Mouse (Mus musculus): ENCODE results near the gene Mthfsd. TPM values are rescaled to one million over a fixed set of nuclear protein-coding genes. Genes with fewer than 3 reads are reported as not detected.

Mthfsd gene
- total and polyA plus RNA-seq, 3 experiments = 46.1 to 62.6 TPM; not detected in 1

DNA sequence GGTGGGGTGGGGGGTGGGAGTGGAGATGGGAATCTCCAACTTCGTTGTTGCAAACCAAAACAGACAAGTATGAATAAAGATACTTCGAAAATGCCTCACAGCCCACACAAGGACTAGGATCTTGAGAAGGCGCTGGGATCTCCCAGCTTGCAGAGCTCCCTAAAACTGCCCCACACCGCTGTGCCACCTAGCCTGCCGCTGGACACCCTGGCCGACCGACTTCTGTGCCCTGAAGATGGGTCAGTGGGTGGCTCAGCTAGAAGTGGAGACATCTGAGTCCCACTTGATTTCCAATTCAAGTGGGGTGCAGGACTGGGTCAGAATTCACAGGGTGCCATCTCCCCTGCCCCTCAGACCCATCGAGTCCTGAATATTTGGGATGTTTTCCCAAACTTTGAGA lies 13.5 kb upstream of the Mthfsd start:
- peaks cover 58% of the 10 kb centered on the region for H3K79me2 ChIP-seq (ENCODE audit: control insufficient read depth, insufficient read depth, low read length, poor library complexity)
- DNase-seq (ENCODE audit: low read depth, low spot score) = no peak
- peaks cover 0 to 7% of the 10 kb centered on the region in 2 experiments; a peak in 3 of 4 replicates for H3K4me1 ChIP-seq (ENCODE audit: control insufficient read depth in 1 of 2, insufficient read depth in 2 of 2, low read length in 2 of 2)
- peaks cover 0 to 6% of the 10 kb centered on the region in 2 experiments; a peak in 3 of 4 replicates for H3K36me3 ChIP-seq (ENCODE audit: control insufficient read depth in 1 of 2, insufficient read depth in 2 of 2, low read length in 2 of 2)
- no peak overlapping the region for H3K4me3 ChIP-seq (ENCODE audit: control insufficient read depth in 1 of 2, insufficient read depth in 1 of 2, low read depth in 2 of 2, low read length in 2 of 2)
- no peaks in the 10 kb centered on the region for H3K9me3 ChIP-seq (replicated peaks; ENCODE audit: insufficient read depth, low read length)
- no peak overlapping the region; the same call in 1 of the 2 replicates for H3K27ac ChIP-seq (ENCODE audit: control insufficient read depth, low read depth, low read length)
- H3K27me3 ChIP-seq (ENCODE audit: control insufficient read depth in 1 of 2, insufficient read depth in 2 of 2, low read length in 2 of 2) = no peaks in the 10 kb centered on the region
- no peak for TF ChIP-seq NRF1 (IDR thresholded peaks at IDR 0.05; ENCODE audit: insufficient read depth, low read depth, low read length, poor library complexity, severe bottlenecking)
- no peak for TF ChIP-seq GABPA (IDR thresholded peaks at IDR 0.05; ENCODE audit: low read depth, low read length)
- TF ChIP-seq SMC3 (IDR thresholded peaks at IDR 0.05; ENCODE audit: low read depth, low read length) = no peak
- no peak for TF ChIP-seq MXI1 (IDR thresholded peaks at IDR 0.05; ENCODE audit: low read depth, low read length)
- TF ChIP-seq EP300 (IDR thresholded peaks at IDR 0.05; ENCODE audit: low read depth in 1 of 2, low read length in 2 of 2) = no peak
- no peak for TF ChIP-seq TAL1 (IDR thresholded peaks at IDR 0.05; ENCODE audit: low read length)
- no peak for TF ChIP-seq BHLHE40 (IDR thresholded peaks at IDR 0.05; ENCODE audit: borderline replicate concordance, low read depth, low read length)
- no peak for TF ChIP-seq POLR2AphosphoS2 (IDR thresholded peaks at IDR 0.05; ENCODE audit: low read length)
- TF ChIP-seq ZNF384 (IDR thresholded peaks at IDR 0.05; ENCODE audit: low read depth, low read length) = no peak
- no peak for TF ChIP-seq ETS1 (IDR thresholded peaks at IDR 0.05; ENCODE audit: low read depth, low read length)
- no peak for TF ChIP-seq MAX (IDR thresholded peaks at IDR 0.05; ENCODE audit: low read length)
- no peak for TF ChIP-seq ELF1 (IDR thresholded peaks at IDR 0.05; ENCODE audit: low read depth, low read length)
- TF ChIP-seq KAT2A (conservative IDR thresholded peaks at IDR 0.05; ENCODE audit: low read depth, low read length) = no peak
- 0 out of 2 replicates have a peak overlapping the region, but pooled peaks have one; percentile 2 for H3K9ac ChIP-seq (ENCODE audit: control insufficient read depth, low read depth, low read length, poor library complexity, severe bottlenecking)

DNA sequence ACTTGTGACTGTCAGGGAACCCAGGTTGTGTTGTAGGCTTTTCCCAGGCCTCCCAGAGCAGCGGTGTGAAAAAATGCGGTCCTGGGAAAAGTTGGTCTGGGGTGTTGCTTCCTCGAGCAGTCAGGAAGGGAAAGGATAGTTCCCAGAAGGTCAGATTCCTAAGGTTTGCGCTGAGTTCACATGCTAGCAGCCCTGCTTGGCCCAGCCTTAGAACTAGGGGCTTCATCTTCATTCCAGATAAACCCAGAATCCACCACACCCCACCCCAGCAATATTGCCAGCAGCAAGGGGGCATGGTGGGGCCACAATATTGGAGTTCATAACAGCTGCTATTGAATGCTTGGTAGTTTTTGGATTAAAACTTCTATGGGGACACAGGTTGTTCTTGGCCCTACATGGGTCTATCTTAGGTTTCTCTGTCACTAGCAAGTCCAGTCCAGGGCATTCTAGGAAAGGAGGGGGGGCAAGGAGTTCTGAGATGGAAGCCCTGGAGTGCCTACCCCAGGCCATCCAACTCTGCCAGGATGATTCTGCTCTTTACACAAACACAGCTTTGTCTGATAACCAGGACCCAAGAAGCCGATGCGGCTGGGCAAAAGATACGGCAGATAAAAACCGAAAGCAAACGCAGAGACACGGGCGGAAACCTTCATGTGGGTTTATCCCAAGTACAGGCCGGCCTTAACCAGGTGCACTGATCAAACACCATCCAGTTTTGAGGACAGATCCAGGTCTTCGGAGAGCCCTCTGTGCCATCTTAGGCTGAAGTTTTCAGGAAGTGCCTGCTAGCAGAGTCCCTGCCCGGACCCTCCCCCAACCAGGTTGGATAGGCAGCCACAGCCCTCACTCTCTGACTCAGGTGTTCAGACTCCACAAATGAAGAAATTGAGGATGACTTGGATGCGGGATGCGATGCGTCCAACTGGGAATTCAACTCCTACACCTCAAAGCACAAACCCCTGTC lies 12.5 kb upstream of the Mthfsd start:
- Histone ChIP-seq H3K9me3 (replicated peaks; ENCODE audit: insufficient read depth, low read length) (no peaks in the 10 kb centered on the region), H3K36me3 (ENCODE audit: control insufficient read depth in 1 of 2, insufficient read depth in 2 of 2, low read length in 2 of 2) (peaks cover 0 to 6% of the 10 kb centered on the region in 2 experiments; a peak in 3 of 4 replicates)

More for the DNA sequence above, 12.5 kb upstream of the Mthfsd start:
- Histone ChIP-seq H3K27ac (ENCODE audit: control insufficient read depth, low read depth, low read length) (peak overlapping the region; percentile 56), H3K79me2 (ENCODE audit: control insufficient read depth, insufficient read depth, low read length, poor library complexity) (peaks cover 62% of the 10 kb centered on the region), H3K9ac (ENCODE audit: control insufficient read depth, low read depth, low read length, poor library complexity, severe bottlenecking) (peak overlapping the region; percentile 64), H3K4me3 (ENCODE audit: control insufficient read depth in 1 of 2, insufficient read depth in 1 of 2, low read depth in 2 of 2, low read length in 2 of 2) (peak overlapping the region; percentile 61 to 63), H3K4me1 (ENCODE audit: control insufficient read depth in 1 of 2, insufficient read depth in 2 of 2, low read length in 2 of 2) (peaks cover 0 to 7% of the 10 kb centered on the region in 2 experiments; a peak in 3 of 4 replicates), H3K27me3 (ENCODE audit: control insufficient read depth in 1 of 2, insufficient read depth in 2 of 2, low read length in 2 of 2) (no peaks in the 10 kb centered on the region)
- peak; percentile 65 for DNase-seq (ENCODE audit: low read depth, low spot score)
- TF ChIP-seq USF1 (IDR thresholded peaks at IDR 0.05; ENCODE audit: low read depth, low read length) (no peak), MXI1 (IDR thresholded peaks at IDR 0.05; ENCODE audit: low read depth, low read length) (peak; percentile 45), MAX (IDR thresholded peaks at IDR 0.05; ENCODE audit: low read length) (0 out of 2 replicates have a peak, but pooled peaks have one; percentile 11), ETS1 (IDR thresholded peaks at IDR 0.05; ENCODE audit: low read depth, low read length) (peak; percentile 41; the same call in 1 of the 2 replicates), CTCF (IDR thresholded peaks at IDR 0.05 in 2 of 3, conservative IDR thresholded peaks at IDR 0.05 in 1 of 3; ENCODE audit: control insufficient read depth in 1 of 3, insufficient read depth in 1 of 3, low read depth in 2 of 3, low read length in 3 of 3, poor library complexity in 1 of 3, severe bottlenecking in 1 of 3) (no peak), ELF1 (IDR thresholded peaks at IDR 0.05; ENCODE audit: low read depth, low read length) (0 out of 2 replicates have a peak, but pooled peaks have one; percentile 52), RCOR1 (IDR thresholded peaks at IDR 0.05; ENCODE audit: low read depth, low read length) (peak; percentile 61), SIN3A (IDR thresholded peaks at IDR 0.05; ENCODE audit: low read length) (peak; percentile 49), JUND (IDR thresholded peaks at IDR 0.05; ENCODE audit: low read depth, low read length) (no peak), NRF1 (IDR thresholded peaks at IDR 0.05; ENCODE audit: insufficient read depth, low read depth, low read length, poor library complexity, severe bottlenecking) (no peak), MAFK (IDR thresholded peaks at IDR 0.05; ENCODE audit: borderline replicate concordance, low read depth, low read length) (no peak), HCFC1 (IDR thresholded peaks at IDR 0.05; ENCODE audit: low read depth, low read length) (0 out of 2 replicates have a peak, but pooled peaks have one; percentile 27), BHLHE40 (IDR thresholded peaks at IDR 0.05; ENCODE audit: borderline replicate concordance, low read depth, low read length) (no peak), GATA1 (IDR thresholded peaks at IDR 0.05; ENCODE audit: low read depth, low read length) (peak; percentile 66), TCF12 (IDR thresholded peaks at IDR 0.05; ENCODE audit: low read depth, low read length) (peak; percentile 54; the same call in 1 of the 2 replicates), CHD1 (IDR thresholded peaks at IDR 0.05; ENCODE audit: low read depth, low read length) (peak; percentile 79; the same call in 1 of the 2 replicates), EP300 (IDR thresholded peaks at IDR 0.05; ENCODE audit: low read depth in 1 of 2, low read length in 2 of 2) (peak; percentile 13 to 33)

Data from MEL (cell line).